Comparison of ENCODE assay signal across 10 mouse cellular contexts in the genomic region with DNA sequence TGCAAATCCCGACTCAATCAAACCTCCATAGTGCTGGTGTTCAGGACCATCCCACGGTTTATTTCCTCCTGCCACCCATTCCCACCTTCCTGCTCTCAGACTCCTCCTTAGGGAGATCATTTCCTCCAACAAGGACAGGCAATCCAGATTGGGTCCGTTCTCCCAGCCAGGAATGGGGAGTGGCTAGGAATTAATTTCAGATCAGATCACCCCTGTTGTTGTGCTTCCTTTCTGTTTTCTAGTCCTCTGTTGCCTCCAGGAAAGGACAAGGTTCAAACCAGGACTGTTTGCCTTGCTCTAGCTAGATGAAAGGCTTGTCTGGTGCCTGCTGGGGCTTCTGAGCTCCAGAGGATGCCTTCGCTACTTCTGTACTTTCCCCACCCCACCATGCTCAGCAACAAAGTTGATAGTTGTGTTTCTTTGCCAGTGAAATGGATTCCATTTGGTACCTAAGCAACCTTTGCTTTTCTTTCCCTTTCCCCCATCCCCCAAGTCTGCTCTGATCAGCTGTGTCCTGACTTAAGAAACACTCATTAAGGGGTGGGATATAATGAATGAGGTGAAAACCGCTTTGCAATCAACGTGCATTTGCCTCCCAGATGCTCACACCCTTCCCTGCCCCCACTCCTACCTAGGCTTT. TPM values are rescaled to one million over a fixed set of nuclear protein-coding genes. Genes with fewer than 3 reads are reported as not detected.
DNase-seq lines count a peak whose midpoint lies in the region; ATAC-seq lines count a peak whose summit lies in the region.
"Had no signal": no experiment of that assay in that cellular context is flagged by ENCODE, and none has a peak within 500 bp of the region (broad histone marks: within the 10 kb centered on the region; RNA-seq: fewer than 3 reads in every experiment).

No protein-coding gene starts in this region.

- H3K27me3 ChIP-seq in forebrain, embryonic 13.5 days = no peaks in the 10 kb centered on the region
- H3K27me3 ChIP-seq in midbrain, embryonic 13.5 days = no peaks in the 10 kb centered on the region

- peak overlapping the region; percentile 98 for H3K4me3 ChIP-seq in forebrain, embryonic 13.5 days
- peak overlapping the region; percentile 96 for H3K4me3 ChIP-seq in midbrain, embryonic 13.5 days (replicated peaks)

- H3K4me1 ChIP-seq in forebrain, embryonic 13.5 days = peaks cover 43% of the 10 kb centered on the region
- H3K4me1 ChIP-seq in midbrain, embryonic 13.5 days (replicated peaks) = peaks cover 35% of the 10 kb centered on the region

- H3K27ac ChIP-seq in forebrain, embryonic 13.5 days = peak overlapping the region; percentile 68
- H3K27ac ChIP-seq in midbrain, embryonic 13.5 days = peak overlapping the region; percentile 70

- peak overlapping the region; percentile 99 for H3K4me2 ChIP-seq in forebrain, embryonic 13.5 days
- H3K4me2 ChIP-seq in midbrain, embryonic 13.5 days (replicated peaks) = peak overlapping the region; percentile 95

- peak overlapping the region; percentile 17 for H3K9ac ChIP-seq in forebrain, embryonic 13.5 days
- peak overlapping the region; percentile 37; the same call in 1 of the 2 replicates for H3K9ac ChIP-seq in midbrain, embryonic 13.5 days (replicated peaks)

- no peaks in the 10 kb centered on the region for H3K9me3 ChIP-seq in forebrain, embryonic 13.5 days (replicated peaks)
- H3K9me3 ChIP-seq in midbrain, embryonic 13.5 days = no peaks in the 10 kb centered on the region

- peak; percentile 42 for DNase-seq in kidney, adult 18-20 months
- DNase-seq in kidney, postnatal 10 days = no peak
- DNase-seq in R1 (ENCODE audit: low read depth, low spot score) = peak; percentile 76
- DNase-seq in right cerebral cortex, postnatal 36 days (ENCODE audit: low spot score in 2 of 2) = no peak
- DNase-seq in urinary bladder, adult 2 months (ENCODE audit: low spot score) = no peak
- DNase-seq in thymus, postnatal 36 days = no peak
- DNase-seq: cerebellum, adult 9-11 months; left cerebral cortex, postnatal 4 days had no signal

- 40% methylated on average over 6 of the region's 6 CpGs for WGBS in forebrain, embryonic 13.5 days
- WGBS in midbrain, embryonic 13.5 days = 46% methylated on average over 6 of the region's 6 CpGs

- H3K36me3 ChIP-seq in forebrain, embryonic 13.5 days (ENCODE audit: poor library complexity, severe bottlenecking) = peaks cover 15% of the 10 kb centered on the region; the same call in 1 of the 2 replicates
- peaks cover 18% of the 10 kb centered on the region; the same call in 1 of the 2 replicates for H3K36me3 ChIP-seq in midbrain, embryonic 13.5 days

- no peak for ATAC-seq in forebrain, embryonic 13.5 days
- ATAC-seq in midbrain, embryonic 13.5 days = no peak

RNA-seq across cellular contexts. Expression of a gene that starts 5.0 kb away (rescaled TPM):
- 54.2 and 54.8 TPM in 2 replicates for polyA plus RNA-seq in forebrain, embryonic 13.5 days (2015; fragmentation: Nextera tagmentation; extraction: Ambion mirVana)
- 65.3 and 75.5 TPM in 2 replicates for polyA plus RNA-seq in midbrain, embryonic 13.5 days (2015; fragmentation: Nextera tagmentation; extraction: Ambion mirVana)
- polyA plus RNA-seq in urinary bladder, adult 2 months (2012; rRNA removed) = 29.6 and 38.2 TPM in 2 replicates

Comparison
In these comparisons a context has a peak if more than half of its experiments do, and no peak if none do; other contexts are left out.
1. DNase-seq: peak in kidney, adult 18-20 months (single experiment) and R1 (single experiment); none in kidney, postnatal 10 days (single experiment), right cerebral cortex, postnatal 36 days (0 of 2), urinary bladder, adult 2 months (single experiment) and thymus, postnatal 36 days (0 of 2).